ENCODE assay signal across 8 mouse cellular contexts in the genomic region with DNA sequence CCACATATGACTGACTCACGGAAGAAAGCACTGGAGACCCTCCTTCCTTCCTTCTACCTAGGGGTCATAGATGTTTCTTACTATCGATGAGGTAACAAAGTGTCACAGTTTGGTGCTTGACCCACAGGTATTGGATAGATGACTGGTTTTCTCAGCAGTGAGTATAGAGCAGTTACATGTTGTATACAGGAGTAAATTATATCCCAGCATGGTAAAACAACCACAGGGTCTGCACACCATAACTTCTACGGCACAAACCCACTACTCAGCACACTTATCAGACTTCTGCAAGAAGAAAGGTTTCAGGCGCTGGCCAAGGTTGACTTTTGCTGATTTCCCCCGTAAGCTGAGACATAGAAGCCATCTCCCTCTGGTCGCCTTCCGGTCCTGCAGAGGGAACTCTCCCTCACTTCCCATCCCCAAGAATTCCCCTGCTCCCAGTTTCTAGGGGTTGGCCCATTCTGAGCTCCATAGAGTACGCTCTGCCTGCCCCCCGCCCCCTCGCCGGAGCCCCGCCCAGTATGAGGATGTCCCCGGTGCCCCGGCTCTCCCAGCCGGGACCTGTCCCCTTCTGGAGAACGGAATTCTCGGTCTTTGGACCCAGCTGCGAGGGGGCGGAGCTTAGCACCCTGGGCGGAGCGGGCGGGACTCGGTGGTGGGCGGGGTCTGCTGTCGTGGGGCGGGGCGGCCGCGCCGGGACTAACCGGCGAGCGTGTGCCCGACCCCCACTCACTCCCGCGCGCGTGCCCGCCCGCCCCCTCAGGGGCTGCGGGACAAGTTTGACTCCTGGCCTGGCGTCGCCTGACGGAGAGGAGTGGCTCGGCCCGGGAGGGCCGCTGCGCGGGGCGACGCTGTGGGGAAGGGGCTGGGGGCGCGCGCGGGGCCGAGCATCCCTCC. TPM values are rescaled to one million over a fixed set of nuclear protein-coding genes. Genes with fewer than 3 reads are reported as not detected.
DNase-seq lines count a peak whose midpoint lies in the region; ATAC-seq and TF ChIP-seq lines count a peak whose summit lies in the region.

A gene (plus strand): TSS at position 664 of the 897 bp plus-strand sequence.

- no peak for ATAC-seq in G1E (ENCODE audit: extremely low read depth, insufficient number of reproducible peaks, low FRiP score, poor library complexity, severe bottlenecking)
- peak; percentile 90 for ATAC-seq in forebrain, postnatal 0 days
- ATAC-seq in neural tube, embryonic 15.5 days (ENCODE audit: low FRiP score) = peak; percentile 92

- H3K36me3 ChIP-seq in G1E (replicated peaks) = no peaks in the 10 kb centered on the region
- no peaks in the 10 kb centered on the region for H3K36me3 ChIP-seq in forebrain, postnatal 0 days (ENCODE audit: insufficient read depth)
- H3K36me3 ChIP-seq in neural tube, embryonic 15.5 days = no peaks in the 10 kb centered on the region

- peak; percentile 55 for TF ChIP-seq POLR2A in lung, adult 2 months (IDR thresholded peaks at IDR 0.05; ENCODE audit: borderline replicate concordance, extremely low read depth, low read depth, low read length)

- H3K9ac ChIP-seq in forebrain, postnatal 0 days = peak within 1 kb of the TSS; percentile 75
- peak within 1 kb of the TSS; percentile 71 for H3K9ac ChIP-seq in neural tube, embryonic 15.5 days (replicated peaks)

- H3K9me3 ChIP-seq in G1E (replicated peaks) = no peaks in the 10 kb centered on the region
- no peaks in the 10 kb centered on the region for H3K9me3 ChIP-seq in forebrain, postnatal 0 days (ENCODE audit: low read length)
- H3K9me3 ChIP-seq in neural tube, embryonic 15.5 days (replicated peaks) = no peaks in the 10 kb centered on the region

- TF ChIP-seq CTCF in G1E (IDR thresholded peaks at IDR 0.05; ENCODE audit: low read depth, low read length) = no peak
- TF ChIP-seq CTCF in forebrain, postnatal 0 days (IDR thresholded peaks at IDR 0.05; ENCODE audit: low read depth) = 0 out of 2 replicates have a peak, but pooled peaks have one; percentile 3
- TF ChIP-seq CTCF in layer of hippocampus, adult 2 months (conservative IDR thresholded peaks at IDR 0.05) = 0 out of 2 replicates have a peak, but pooled peaks have one; percentile 15
- TF ChIP-seq CTCF in lung, adult 2 months (IDR thresholded peaks at IDR 0.05; ENCODE audit: insufficient read depth, low read length) = no peak

- H3K27me3 ChIP-seq in G1E (ENCODE audit: insufficient read depth, low read length) = no peaks in the 10 kb centered on the region; the same call in 1 of the 2 replicates
- no peaks in the 10 kb centered on the region for H3K27me3 ChIP-seq in forebrain, postnatal 0 days (ENCODE audit: insufficient read depth, low read length)
- no peaks in the 10 kb centered on the region for H3K27me3 ChIP-seq in neural tube, embryonic 15.5 days (replicated peaks)

- intact Hi-C loops in heart, postnatal 36 days (cut with DNase I) = loop anchor here (5.0 kb wide), 1 partner anchor 50 kb away; no protein-coding TSS in a partner anchor

- peak within 1 kb of the TSS; percentile 58 for H3K27ac ChIP-seq in forebrain, postnatal 0 days (ENCODE audit: low read depth, low read length)
- peak within 1 kb of the TSS; percentile 88 for H3K27ac ChIP-seq in layer of hippocampus, adult 2 months
- peak within 1 kb of the TSS; percentile 77 for H3K27ac ChIP-seq in neural tube, embryonic 15.5 days (replicated peaks)

- 6% methylated on average over 37 of the region's 56 CpGs for WGBS in forebrain, postnatal 0 days
- WGBS in lung, adult 2 months = 4% methylated on average over 50 of the region's 56 CpGs
- WGBS in neural tube, embryonic 15.5 days = 3% methylated on average over 53 of the region's 56 CpGs

- H3K4me2 ChIP-seq in forebrain, postnatal 0 days (ENCODE audit: low read depth) = peak within 1 kb of the TSS; percentile 82
- peak within 1 kb of the TSS; percentile 84 for H3K4me2 ChIP-seq in neural tube, embryonic 15.5 days

- no peaks in the 10 kb centered on the region for H3K4me1 ChIP-seq in G1E (ENCODE audit: insufficient read depth, low read depth, low read length)
- no peaks in the 10 kb centered on the region for H3K4me1 ChIP-seq in forebrain, postnatal 0 days (ENCODE audit: insufficient read depth)
- H3K4me1 ChIP-seq in lung, adult 2 months (ENCODE audit: control insufficient read depth, insufficient read depth, low read length) = peaks cover 15% of the 10 kb centered on the region
- peaks cover 10% of the 10 kb centered on the region; the same call in 1 of the 2 replicates for H3K4me1 ChIP-seq in neural tube, embryonic 15.5 days

- H3K4me3 ChIP-seq in G1E (ENCODE audit: low read depth, low read length) = peak within 1 kb of the TSS; percentile 42; the same call in 1 of the 2 replicates
- H3K4me3 ChIP-seq in forebrain, postnatal 0 days (ENCODE audit: low read depth, low read length) = peak within 1 kb of the TSS; percentile 70
- peak within 1 kb of the TSS; percentile 82 for H3K4me3 ChIP-seq in layer of hippocampus, adult 2 months
- peak within 1 kb of the TSS; percentile 87 for H3K4me3 ChIP-seq in lung, adult 2 months (replicated peaks; ENCODE audit: extremely low read depth, low read depth, low read length)
- peak within 1 kb of the TSS; percentile 64 for H3K4me3 ChIP-seq in neural tube, embryonic 15.5 days (replicated peaks)

- no peak for DNase-seq in G1E (ENCODE audit: low spot score)
- DNase-seq in cerebellum, adult 18-20 months = peak; percentile 65 to 74
- peak; percentile 87 for DNase-seq in forebrain, postnatal 0 days
- DNase-seq in heart, postnatal 36 days = peak; percentile 91
- peak; percentile 81 to 85 for DNase-seq in layer of hippocampus, adult 2 months (ENCODE audit: low spot score in 2 of 2)
- DNase-seq in lung, adult 2 months = peak; percentile 86
- peak; percentile 86 for DNase-seq in testis, postnatal 14 days (ENCODE audit: low spot score)

RNA-seq across cellular contexts. Expression of the gene that starts here (rescaled TPM):
- total RNA-seq in G1E (2014; fragmentation: Nextera tagmentation) (4.7 TPM in 1 of 2 replicates, not detected in the other), G1E (2017) (0.12 and 0.49 TPM in 2 replicates)
- polyA plus RNA-seq in G1E (2012) = 0.07 and 0.13 TPM in 2 replicates
- total RNA-seq in forebrain, postnatal 0 days (2014; rRNA removed) = 48.3 and 57.2 TPM in 2 replicates
- polyA plus RNA-seq in forebrain, postnatal 0 days (2015; fragmentation: Nextera tagmentation; extraction: Ambion mirVana) = 39.4 and 49.6 TPM in 2 replicates
- total RNA-seq in heart, postnatal 36 days (2021) = 10 to 100 TPM; 14.3 to 15.1 TPM
- 10 to 100 TPM; 53.8 to 62.9 TPM for total RNA-seq in layer of hippocampus, adult 2 months (2021)
- polyA plus RNA-seq in lung, adult 2 months (2012; rRNA removed) = 103 and 122 TPM in 2 replicates
- 50.2 and 52.0 TPM in 2 replicates for polyA plus RNA-seq in neural tube, embryonic 15.5 days (2015; fragmentation: Nextera tagmentation; extraction: Ambion mirVana)

Comparison
In these comparisons a context has a peak if more than half of its experiments do, and no peak if none do; other contexts are left out.
1. RNA of the gene that starts here (polyA plus RNA-seq): 103 to 122 TPM in lung, adult 2 months, 50.2 to 52.0 TPM in neural tube, embryonic 15.5 days and 39.4 to 49.6 TPM in forebrain, postnatal 0 days; 0.07 to 0.13 TPM in G1E; every median in the first group is over 10 times any median in the second.
2. CTCF ChIP-seq: peak in forebrain, postnatal 0 days (single experiment) and layer of hippocampus, adult 2 months (single experiment); none in G1E (single experiment) and lung, adult 2 months (single experiment).
3. Peak in every context shown above with its lines, with median percentiles within 50 percentile points of each other: H3K4me3 ChIP-seq and H3K27ac ChIP-seq.